Comparison of ENCODE assay signal across 8 mouse cellular contexts in the genomic region with DNA sequence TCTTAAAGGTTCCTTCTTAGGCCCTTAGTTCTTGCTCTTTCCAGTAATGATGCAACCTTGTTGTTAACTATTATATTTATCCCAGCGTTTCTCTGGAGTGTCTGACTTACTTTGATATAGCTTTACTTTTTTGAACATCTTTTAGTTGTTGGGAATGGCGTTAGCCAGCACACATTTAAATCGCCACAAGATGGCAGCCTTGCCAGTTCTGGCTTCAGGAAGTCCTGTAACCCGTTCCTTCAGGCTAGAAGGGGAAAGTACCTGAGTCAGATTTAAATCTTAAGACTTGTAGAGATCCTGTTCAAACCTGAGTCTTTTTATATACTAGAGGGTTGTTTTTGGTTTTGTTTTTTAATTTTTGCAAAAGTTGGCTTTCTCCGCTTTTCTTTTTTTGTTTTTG. TPM values are rescaled to one million over a fixed set of nuclear protein-coding genes. Genes with fewer than 3 reads are reported as not detected.
DNase-seq lines count a peak whose midpoint lies in the region; ATAC-seq and TF ChIP-seq lines count a peak whose summit lies in the region.

No protein-coding gene starts in this region.

- no peaks in the 10 kb centered on the region for H3K4me1 ChIP-seq in intestine, embryonic 14.5 days (replicated peaks; ENCODE audit: control insufficient read depth, insufficient read depth, low read length)
- no peaks in the 10 kb centered on the region for H3K4me1 ChIP-seq in limb, embryonic 14.5 days (ENCODE audit: control insufficient read depth, insufficient read depth, low read length)
- no peaks in the 10 kb centered on the region for H3K4me1 ChIP-seq in neural tube, embryonic 11.5 days (ENCODE audit: control insufficient read depth, insufficient read depth, low read length)

- peak; percentile 78 to 82 for DNase-seq in left cerebral cortex, adult 18-20 months (ENCODE audit: low spot score in 2 of 2)
- DNase-seq in left cerebral cortex, adult 11 months (ENCODE audit: low spot score): no peak
- DNase-seq in adrenal gland, adult 2 months: peak; percentile 41
- peak; percentile 62 for DNase-seq in intestine, embryonic 14.5 days (ENCODE audit: low spot score)
- peak; percentile 81 for DNase-seq in limb, embryonic 14.5 days (ENCODE audit: low spot score)
- DNase-seq in neural tube, embryonic 11.5 days (ENCODE audit: low spot score): peak; percentile 75
- peak; percentile 73 for DNase-seq in urinary bladder, postnatal 14 days (ENCODE audit: low spot score)

- peak; percentile 65; the same call in 1 of the 2 replicates for ATAC-seq in erythroblast, adult 5-6 weeks (replicated peaks; ENCODE audit: low FRiP score, poor library complexity, severe bottlenecking)
- ATAC-seq in intestine, embryonic 14.5 days (replicated peaks; ENCODE audit: low FRiP score, low TSS enrichment, low read depth): peak; percentile 75; the same call in 1 of the 2 replicates
- ATAC-seq in limb, embryonic 14.5 days (ENCODE audit: low FRiP score, low read depth): peak; percentile 47; the same call in 1 of the 2 replicates
- ATAC-seq in neural tube, embryonic 11.5 days (ENCODE audit: insufficient read depth, low FRiP score, low TSS enrichment): no peak; the same call in 1 of the 2 replicates

- no peaks in the 10 kb centered on the region for H3K27me3 ChIP-seq in intestine, embryonic 14.5 days (replicated peaks; ENCODE audit: control insufficient read depth, insufficient read depth, low read length)
- no peaks in the 10 kb centered on the region for H3K27me3 ChIP-seq in limb, embryonic 14.5 days (ENCODE audit: control insufficient read depth, insufficient read depth, low read length)
- no peaks in the 10 kb centered on the region for H3K27me3 ChIP-seq in neural tube, embryonic 11.5 days (ENCODE audit: control insufficient read depth, insufficient read depth, low read length)

- no peak overlapping the region for H3K4me2 ChIP-seq in intestine, embryonic 14.5 days (ENCODE audit: low read length)
- no peak overlapping the region for H3K4me2 ChIP-seq in limb, embryonic 14.5 days (replicated peaks; ENCODE audit: low read depth, low read length, severe bottlenecking)
- no peak overlapping the region for H3K4me2 ChIP-seq in neural tube, embryonic 11.5 days (ENCODE audit: low read depth)

- no peaks in the 10 kb centered on the region for H3K9me3 ChIP-seq in intestine, embryonic 14.5 days (ENCODE audit: control insufficient read depth, low read length)
- no peaks in the 10 kb centered on the region for H3K9me3 ChIP-seq in limb, embryonic 14.5 days (ENCODE audit: control insufficient read depth, low read length)
- no peaks in the 10 kb centered on the region for H3K9me3 ChIP-seq in neural tube, embryonic 11.5 days (ENCODE audit: control insufficient read depth, low read length)

- no peak overlapping the region for H3K27ac ChIP-seq in intestine, embryonic 14.5 days (ENCODE audit: low read depth)
- H3K27ac ChIP-seq in limb, embryonic 14.5 days (replicated peaks; ENCODE audit: low read depth, low read length): no peak overlapping the region
- no peak overlapping the region for H3K27ac ChIP-seq in neural tube, embryonic 11.5 days (ENCODE audit: low read depth, low read length)

- H3K9ac ChIP-seq in intestine, embryonic 14.5 days (ENCODE audit: low read length): no peak overlapping the region
- H3K9ac ChIP-seq in limb, embryonic 14.5 days (ENCODE audit: low read depth, low read length, severe bottlenecking): no peak overlapping the region
- H3K9ac ChIP-seq in neural tube, embryonic 11.5 days (ENCODE audit: low read length): no peak overlapping the region

- no peak overlapping the region for H3K4me3 ChIP-seq in intestine, embryonic 14.5 days (ENCODE audit: low read depth, low read length)
- H3K4me3 ChIP-seq in limb, embryonic 14.5 days (replicated peaks; ENCODE audit: low read length): no peak overlapping the region
- no peak overlapping the region for H3K4me3 ChIP-seq in neural tube, embryonic 11.5 days (ENCODE audit: low read depth, low read length)

- TF ChIP-seq POLR2A in limb, embryonic 14.5 days (IDR thresholded peaks at IDR 0.05; ENCODE audit: borderline replicate concordance, extremely low read depth, insufficient read depth, insufficient read length): no peak

- 15% methylated on average over 5 of the region's 5 CpGs for WGBS in intestine, embryonic 14.5 days
- 17% methylated on average over 5 of the region's 5 CpGs for WGBS in limb, embryonic 14.5 days
- WGBS in neural tube, embryonic 11.5 days: 19% methylated on average over 5 of the region's 5 CpGs

- H3K36me3 ChIP-seq in intestine, embryonic 14.5 days (ENCODE audit: control insufficient read depth, insufficient read depth, low read length): no peaks in the 10 kb centered on the region
- no peaks in the 10 kb centered on the region for H3K36me3 ChIP-seq in limb, embryonic 14.5 days (ENCODE audit: control insufficient read depth, insufficient read depth, low read length)
- no peaks in the 10 kb centered on the region for H3K36me3 ChIP-seq in neural tube, embryonic 11.5 days (ENCODE audit: control insufficient read depth, insufficient read depth, low read length)

RNA-seq across cellular contexts. Expression of gene Cap1, which starts 12.5 kb away (rescaled TPM):
- total RNA-seq in left cerebral cortex, adult 18-20 months (2021): 100 to 1,000 TPM; 273 to 281 TPM
- total RNA-seq in adrenal gland, adult 2 months (2021): 100 to 1,000 TPM; 140 to 168 TPM
- 28.0 and 30.0 TPM in 2 replicates for polyA plus RNA-seq in adrenal gland, adult 2 months (2012; rRNA removed)
- total RNA-seq in erythroblast, adult 5-6 weeks (2015; ENCODE audit: low replicate concordance): 77.8 and 106 TPM in 2 replicates
- total RNA-seq in erythroblast, adult 5-6 weeks (2017; ENCODE audit: low replicate concordance): 76.8 and 86.9 TPM in 2 replicates
- polyA plus RNA-seq in intestine, embryonic 14.5 days (2014; fragmentation: Nextera tagmentation; extraction: Ambion mirVana): 77.9 and 82.8 TPM in 2 replicates
- 86.6 and 95.8 TPM in 2 replicates for polyA plus RNA-seq in limb, embryonic 14.5 days (2012; rRNA removed)
- polyA plus RNA-seq in limb, embryonic 14.5 days (2014; fragmentation: Nextera tagmentation; extraction: Ambion mirVana): 68.0 and 73.5 TPM in 2 replicates
- polyA plus RNA-seq in neural tube, embryonic 11.5 days (2014; fragmentation: Nextera tagmentation; extraction: Ambion mirVana): 69.4 and 73.6 TPM in 2 replicates
